Mouse (Mus musculus) T-helper 2 cell (primary cell): Measurements from ENCODE around the gene Erc1.

Experiments
- in situ Hi-C: fragments of 300-600 bp; cut with MboI, MseI; formaldehyde crosslinking; loops from one replicate; pipeline ENCODE4 v1.15.1; 2025; ENCODE audit warnings: high pct_unique_total_duplicates

Gene Erc1

GRCm38 (mm10) chr6:119595440-119595839 lies 252.5 kb downstream of the Erc1 start:
- in situ Hi-C loops: no loop called here

- in situ Hi-C loops: no loop called here
Observed at GRCm38 (mm10) chr6:119590872-119591271, 257.1 kb downstream of the Erc1 start.

- in situ Hi-C loops: no loop called here
Observed at GRCm38 (mm10) chr6:119587897-119588296, 260.1 kb downstream of the Erc1 start.

- in situ Hi-C loops: no loop called here
Observed at GRCm38 (mm10) chr6:119587454-119587853, 260.5 kb downstream of the Erc1 start.

- in situ Hi-C loops: no loop called here
Observed at GRCm38 (mm10) chr6:119585652-119586375, 262.2 kb downstream of the Erc1 start.

- in situ Hi-C loops: no loop called here
Observed at GRCm38 (mm10) chr6:119584061-119584460, 263.9 kb downstream of the Erc1 start.

- in situ Hi-C loops: no loop called here
Observed at GRCm38 (mm10) chr6:119583165-119583564, 264.8 kb downstream of the Erc1 start.

- in situ Hi-C loops: no loop called here
Observed at GRCm38 (mm10) chr6:119576706-119577105, 271.3 kb downstream of the Erc1 start.

- in situ Hi-C loops: no loop called here
Observed at GRCm38 (mm10) chr6:119575331-119575730, 272.6 kb downstream of the Erc1 start.

- in situ Hi-C loops: no loop called here
Observed at GRCm38 (mm10) chr6:119572296-119572695, 275.7 kb downstream of the Erc1 start.

- in situ Hi-C loops: no loop called here
Observed at GRCm38 (mm10) chr6:119570797-119571196, 277.2 kb downstream of the Erc1 start.

GRCm38 (mm10) chr6:119568339-119568738 lies 279.6 kb downstream of the Erc1 start:
- in situ Hi-C loops: no loop called here

- in situ Hi-C loops: no loop called here
Observed at GRCm38 (mm10) chr6:119565451-119566379, 282.3 kb downstream of the Erc1 start.

GRCm38 (mm10) chr6:119562558-119562957 lies 285.4 kb downstream of the Erc1 start:
- in situ Hi-C loops: no loop called here

- in situ Hi-C loops: no loop called here
Observed at GRCm38 (mm10) chr6:119558855-119559254, 289.1 kb downstream of the Erc1 start.

- in situ Hi-C loops: no loop called here
Observed at GRCm38 (mm10) chr6:119554439-119554838, 293.5 kb downstream of the Erc1 start.

GRCm38 (mm10) chr6:119544518-119544864 lies 303.5 kb downstream of the Erc1 start:
- in situ Hi-C loops: no loop called here

- in situ Hi-C loops: no loop called here
Observed at GRCm38 (mm10) chr6:119543803-119544517, 304.0 kb downstream of the Erc1 start, which contains the start of gene Wnt5b. Gene Wnt5b, minus strand, starts transcription at chr6:119544347.

GRCm38 (mm10) chr6:119543456-119543802 lies 304.5 kb downstream of the Erc1 start:
- in situ Hi-C loops: no loop called here

GRCm38 (mm10) chr6:119535867-119536266 lies 312.1 kb downstream of the Erc1 start:
- in situ Hi-C loops: no loop called here

- in situ Hi-C loops: no loop called here
Observed at GRCm38 (mm10) chr6:119533170-119533709, 314.7 kb downstream of the Erc1 start.

- in situ Hi-C loops: no loop called here
Observed at GRCm38 (mm10) chr6:119529659-119530058, 318.3 kb downstream of the Erc1 start.
